In genomic region chr8:8324520-8324919, GRCm38 (mm10) we compare ENCODE assay signal across 23 mouse cellular contexts.
DNase-seq lines count a peak whose midpoint lies in the region; ATAC-seq and TF ChIP-seq lines count a peak whose summit lies in the region.
"Had no signal": no experiment of that assay in that cellular context is flagged by ENCODE, and none has a peak within 500 bp of the region (broad histone marks: within the 10 kb centered on the region; RNA-seq: fewer than 3 reads in every experiment).

No protein-coding gene starts in this region.

- no peak for TF ChIP-seq POLR2A in limb, embryonic 14.5 days (IDR thresholded peaks at IDR 0.05; ENCODE audit: borderline replicate concordance, extremely low read depth, insufficient read depth, insufficient read length)
- no peak for TF ChIP-seq POLR2A in brain, embryonic 14.5 days (IDR thresholded peaks at IDR 0.05; ENCODE audit: borderline replicate concordance, extremely low read depth, insufficient read depth, insufficient read length, poor library complexity, severe bottlenecking)

- H3K36me3 ChIP-seq in forebrain, postnatal 0 days (ENCODE audit: insufficient read depth): no peaks in the 10 kb centered on the region
- no peaks in the 10 kb centered on the region for H3K36me3 ChIP-seq in forebrain, embryonic 13.5 days (ENCODE audit: poor library complexity, severe bottlenecking)
- H3K36me3 ChIP-seq in limb, embryonic 14.5 days (ENCODE audit: control insufficient read depth, insufficient read depth, low read length): no peaks in the 10 kb centered on the region
- H3K36me3 ChIP-seq in limb, embryonic 10.5 days: no peaks in the 10 kb centered on the region
- no peaks in the 10 kb centered on the region for H3K36me3 ChIP-seq in stomach, postnatal 0 days (ENCODE audit: control insufficient read depth, insufficient read depth, low read length)
- H3K36me3 ChIP-seq: heart, embryonic 12.5 days; midbrain, embryonic 10.5 days; neural tube, embryonic 13.5 days had no signal

- no peak for TF ChIP-seq CTCF in forebrain, postnatal 0 days (IDR thresholded peaks at IDR 0.05; ENCODE audit: low read depth)
- no peak for TF ChIP-seq CTCF in brain, embryonic 14.5 days (IDR thresholded peaks at IDR 0.05; ENCODE audit: borderline replicate concordance, extremely low read depth, insufficient read depth, insufficient read length)
- peak; percentile 18; the same call in 1 of the 2 replicates for TF ChIP-seq CTCF in stomach, postnatal 0 days (IDR thresholded peaks at IDR 0.05; ENCODE audit: low read depth)

- no peak overlapping the region for H3K27ac ChIP-seq in forebrain, postnatal 0 days (ENCODE audit: low read depth, low read length)
- H3K27ac ChIP-seq in forebrain, embryonic 13.5 days: no peak overlapping the region
- H3K27ac ChIP-seq in limb, embryonic 14.5 days (replicated peaks; ENCODE audit: low read depth, low read length): no peak overlapping the region
- H3K27ac ChIP-seq in limb, embryonic 10.5 days: no peak overlapping the region
- H3K27ac ChIP-seq in stomach, postnatal 0 days (replicated peaks): no peak overlapping the region
- H3K27ac ChIP-seq: hindbrain, postnatal 0 days; midbrain, embryonic 10.5 days; neural tube, embryonic 13.5 days had no signal

- peak; percentile 55 for TF ChIP-seq EP300 in stomach, postnatal 0 days (optimal IDR thresholded peaks at IDR 0.05)

- no peak overlapping the region for H3K4me3 ChIP-seq in forebrain, postnatal 0 days (ENCODE audit: low read depth, low read length)
- no peak overlapping the region for H3K4me3 ChIP-seq in forebrain, embryonic 13.5 days
- H3K4me3 ChIP-seq in limb, embryonic 14.5 days (replicated peaks; ENCODE audit: low read length): no peak overlapping the region
- H3K4me3 ChIP-seq in limb, embryonic 10.5 days: no peak overlapping the region
- no peak overlapping the region for H3K4me3 ChIP-seq in stomach, postnatal 0 days (ENCODE audit: low read depth, low read length)
- H3K4me3 ChIP-seq: heart, embryonic 12.5 days; midbrain, embryonic 10.5 days; myocyte; neural tube, embryonic 13.5 days had no signal

- H3K4me1 ChIP-seq in forebrain, postnatal 0 days (ENCODE audit: insufficient read depth): peaks cover 11% of the 10 kb centered on the region; the same call in 1 of the 2 replicates
- H3K4me1 ChIP-seq in forebrain, embryonic 13.5 days: peaks cover 22% of the 10 kb centered on the region
- peaks cover 10% of the 10 kb centered on the region; the same call in 1 of the 2 replicates for H3K4me1 ChIP-seq in limb, embryonic 14.5 days (ENCODE audit: control insufficient read depth, insufficient read depth, low read length)
- peaks cover 27% of the 10 kb centered on the region for H3K4me1 ChIP-seq in limb, embryonic 10.5 days
- H3K4me1 ChIP-seq in stomach, postnatal 0 days (replicated peaks; ENCODE audit: control insufficient read depth, insufficient read depth): peaks cover 6% of the 10 kb centered on the region

- 42% methylated on average over 5 of the region's 5 CpGs for WGBS in forebrain, postnatal 0 days
- WGBS in forebrain, embryonic 13.5 days: 60% methylated on average over 5 of the region's 5 CpGs
- WGBS in limb, embryonic 14.5 days: 51% methylated on average over 5 of the region's 5 CpGs
- 73% methylated on average over 5 of the region's 5 CpGs for WGBS in limb, embryonic 10.5 days
- 34% methylated on average over 5 of the region's 5 CpGs for WGBS in stomach, postnatal 0 days

- no peak for ATAC-seq in forebrain, postnatal 0 days
- ATAC-seq in forebrain, embryonic 13.5 days: no peak
- ATAC-seq in limb, embryonic 14.5 days (ENCODE audit: low FRiP score, low read depth): no peak
- ATAC-seq in stomach, postnatal 0 days (ENCODE audit: low FRiP score, low TSS enrichment): no peak
- ATAC-seq: forebrain, embryonic 14.5 days; hindbrain, postnatal 0 days; midbrain, embryonic 16.5 days had no signal

- H3K4me2 ChIP-seq in forebrain, postnatal 0 days (ENCODE audit: low read depth): no peak overlapping the region
- no peak overlapping the region for H3K4me2 ChIP-seq in forebrain, embryonic 13.5 days
- H3K4me2 ChIP-seq in limb, embryonic 14.5 days (replicated peaks; ENCODE audit: low read depth, low read length, severe bottlenecking): no peak overlapping the region
- no peak overlapping the region for H3K4me2 ChIP-seq in stomach, postnatal 0 days (replicated peaks; ENCODE audit: low read depth)
- H3K4me2 ChIP-seq: heart, embryonic 12.5 days; neural tube, embryonic 13.5 days had no signal

- no peak overlapping the region for H3K9ac ChIP-seq in forebrain, postnatal 0 days
- H3K9ac ChIP-seq in forebrain, embryonic 13.5 days: no peak overlapping the region
- H3K9ac ChIP-seq in limb, embryonic 14.5 days (ENCODE audit: low read depth, low read length, severe bottlenecking): no peak overlapping the region
- H3K9ac ChIP-seq in stomach, postnatal 0 days (ENCODE audit: low read length): no peak overlapping the region
- H3K9ac ChIP-seq: heart, embryonic 12.5 days; neural tube, embryonic 13.5 days had no signal

- DNase-seq in forebrain, postnatal 0 days: peak; percentile 21
- peak; percentile 28 for DNase-seq in limb, embryonic 14.5 days (ENCODE audit: low spot score)
- no peak for DNase-seq in limb, embryonic 10.5 days (ENCODE audit: low spot score)
- DNase-seq in brain, embryonic 14.5 days (ENCODE audit: low read depth): peak; percentile 6
- DNase-seq in stomach, postnatal 0 days (ENCODE audit: low spot score): no peak
- no peak for DNase-seq in left cerebral cortex, adult 8-10 months (ENCODE audit: low spot score in 2 of 2)
- DNase-seq: adrenal gland, postnatal 25 days; cerebellum, adult 9-10 months; gastrocnemius, postnatal 14 days; heart, adult 11 months; heart, postnatal 14 days; kidney, adult 11 months; kidney, postnatal 36 days; layer of hippocampus, adult 9-11 months; thymus, postnatal 25 days had no signal

- no peaks in the 10 kb centered on the region for H3K9me3 ChIP-seq in forebrain, postnatal 0 days (ENCODE audit: low read length)
- H3K9me3 ChIP-seq in forebrain, embryonic 13.5 days (replicated peaks): no peaks in the 10 kb centered on the region
- H3K9me3 ChIP-seq in limb, embryonic 14.5 days (ENCODE audit: control insufficient read depth, low read length): no peaks in the 10 kb centered on the region
- H3K9me3 ChIP-seq in limb, embryonic 10.5 days (replicated peaks): no peaks in the 10 kb centered on the region
- H3K9me3 ChIP-seq in stomach, postnatal 0 days (ENCODE audit: control insufficient read depth, low read length): no peaks in the 10 kb centered on the region
- H3K9me3 ChIP-seq: heart, embryonic 12.5 days; midbrain, embryonic 10.5 days; neural tube, embryonic 13.5 days had no signal

- no peaks in the 10 kb centered on the region for H3K27me3 ChIP-seq in forebrain, postnatal 0 days (ENCODE audit: insufficient read depth, low read length)
- H3K27me3 ChIP-seq in forebrain, embryonic 13.5 days: no peaks in the 10 kb centered on the region
- H3K27me3 ChIP-seq in limb, embryonic 14.5 days (ENCODE audit: control insufficient read depth, insufficient read depth, low read length): no peaks in the 10 kb centered on the region
- no peaks in the 10 kb centered on the region for H3K27me3 ChIP-seq in limb, embryonic 10.5 days (ENCODE audit: low read depth, poor library complexity, severe bottlenecking)
- no peaks in the 10 kb centered on the region for H3K27me3 ChIP-seq in stomach, postnatal 0 days (ENCODE audit: control insufficient read depth, insufficient read depth, low read length)
- H3K27me3 ChIP-seq: heart, embryonic 12.5 days had no signal

Comparison
In these comparisons a context has a peak if more than half of its experiments do, and no peak if none do; other contexts are left out.
1. DNase-seq: peak in forebrain, postnatal 0 days (single experiment), limb, embryonic 14.5 days (single experiment) and brain, embryonic 14.5 days (single experiment); none in limb, embryonic 10.5 days (single experiment), stomach, postnatal 0 days (single experiment) and left cerebral cortex, adult 8-10 months (0 of 2).